Mouse (Mus musculus) neural tube, embryonic 13.5 days (tissue): ENCODE measurements around the gene Gm10217. TPM values are rescaled to one million over a fixed set of nuclear protein-coding genes. Genes with fewer than 3 reads are reported as not detected.
A peak's percentile ranks its signal among the peaks of the same experiment; 100 is the strongest.

Experiments used
- ATAC-seq: fragments of 200-750 bp; cut with Nextera tagmentation; 2 replicates; pipeline ENCODE4 v1.8.0; 2017; ENCODE audit warnings: low read depth, mild to moderate bottlenecking, moderate TSS enrichment, moderate library complexity
- H3K27ac ChIP-seq: fragments of 300-500 bp; sonication (generic); replicated peaks from 2 replicates; pipeline ENCODE4 v1.5.1; 2015; ENCODE audit warnings: moderate library complexity, mild to moderate bottlenecking, inconsistent platforms
- H3K27me3 ChIP-seq: fragments of 300-500 bp; sonication (generic); 2 replicates; pipeline ENCODE4 v1.6.1; 2015; ENCODE audit warnings: mild to moderate bottlenecking, inconsistent platforms
- H3K36me3 ChIP-seq: fragments of 300-500 bp; sonication (generic); 2 replicates; pipeline ENCODE4 v1.6.1; 2015; ENCODE audit warnings: mild to moderate bottlenecking, inconsistent platforms
- H3K4me1 ChIP-seq: fragments of 300-500 bp; sonication (generic); replicated peaks from 2 replicates; pipeline ENCODE4 v1.6.1; 2015; ENCODE audit warnings: inconsistent platforms
- H3K4me2 ChIP-seq: fragments of 300-500 bp; sonication (generic); 2 replicates; pipeline ENCODE4 v1.6.1; 2015; ENCODE audit warnings: inconsistent platforms, mild to moderate bottlenecking, moderate library complexity
- H3K4me3 ChIP-seq: fragments of 300-500 bp; sonication (generic); 2 replicates; pipeline ENCODE4 v1.5.1; 2015; ENCODE audit warnings: mild to moderate bottlenecking, inconsistent platforms
- H3K9ac ChIP-seq: fragments of 300-500 bp; sonication (generic); 2 replicates; pipeline ENCODE4 v1.6.1; 2015; ENCODE audit warnings: moderate library complexity, mild to moderate bottlenecking, inconsistent platforms
- H3K9me3 ChIP-seq: fragments of 300-500 bp; sonication (generic); 2 replicates; pipeline ENCODE4 v1.6.1; 2016; ENCODE audit warnings: inconsistent platforms
- WGBS: fragments of 180-500 bp; shearing (Covaris S2); methylation state at CpG from one replicate; pipeline ENCODE4 v1.1.7; 2015; 5-methylcytosine and 5-hydroxymethylcytosine counted together
- polyA plus RNA-seq: library from polyadenylated mRNA; unstranded; fragments of >200 nt; fragmentation: Nextera tagmentation; extraction: Ambion mirVana; gene quantifications from 2 replicates; pipeline ENCODE4 v1.2.1, GENCODE M21; 2015

Gene Gm10217
- not detected in 2 replicates for polyA plus RNA-seq

GRCm38 (mm10) chr8:9863951-9864350 lies at the start of gene Gm10217:
TSS of gene Gm10217 (plus strand) at chr8:9864251.
- Histone ChIP-seq H3K4me1 (no peaks in the 10 kb centered on the region), H3K9ac (no peak within 1 kb of the TSS), H3K9me3 (no peaks in the 10 kb centered on the region), H3K27me3 (no peaks in the 10 kb centered on the region; the same call in 1 of the 2 replicates), H3K4me3 (no peak within 1 kb of the TSS), H3K27ac (no peak within 1 kb of the TSS), H3K36me3 (no peaks in the 10 kb centered on the region), H3K4me2 (no peak within 1 kb of the TSS)
- WGBS = 88% methylated on average over 3 of the region's 3 CpGs
- ATAC-seq = no peak

- Histone ChIP-seq H3K36me3 (no peaks in the 10 kb centered on the region), H3K27ac (no peak overlapping the region), H3K9ac (no peak overlapping the region), H3K9me3 (no peaks in the 10 kb centered on the region), H3K4me3 (no peak overlapping the region), H3K4me1 (no peaks in the 10 kb centered on the region), H3K4me2 (no peak overlapping the region), H3K27me3 (no peaks in the 10 kb centered on the region)
- 82% methylated on average over 8 of the region's 8 CpGs for WGBS
- ATAC-seq = no peak
Measured at GRCm38 (mm10) chr8:9824770-9825169, 39.3 kb upstream of the Gm10217 start.

GRCm38 (mm10) chr8:9840257-9840656 lies 23.8 kb upstream of the Gm10217 start:
- Histone ChIP-seq H3K4me1 (no peaks in the 10 kb centered on the region), H3K4me2 (no peak overlapping the region), H3K9me3 (no peaks in the 10 kb centered on the region), H3K27me3 (no peaks in the 10 kb centered on the region), H3K36me3 (no peaks in the 10 kb centered on the region), H3K9ac (no peak overlapping the region), H3K27ac (no peak overlapping the region), H3K4me3 (no peak overlapping the region)
- no peak for ATAC-seq
- 92% methylated on average over 3 of the region's 3 CpGs for WGBS

- no peak overlapping the region for H3K4me3 ChIP-seq
- no peak overlapping the region for H3K27ac ChIP-seq
- no peak for ATAC-seq
- H3K4me2 ChIP-seq = no peak overlapping the region
- 14% methylated on average over 2 of the region's 2 CpGs for WGBS
- no peaks in the 10 kb centered on the region for H3K4me1 ChIP-seq
- no peaks in the 10 kb centered on the region for H3K36me3 ChIP-seq
- no peak overlapping the region for H3K9ac ChIP-seq
- H3K9me3 ChIP-seq = no peaks in the 10 kb centered on the region
- no peaks in the 10 kb centered on the region for H3K27me3 ChIP-seq
Measured at GRCm38 (mm10) chr8:9859286-9859685, 4.8 kb upstream of the Gm10217 start.

- Histone ChIP-seq H3K27ac (no peak overlapping the region), H3K36me3 (no peaks in the 10 kb centered on the region), H3K4me2 (no peak overlapping the region), H3K4me1 (no peaks in the 10 kb centered on the region), H3K4me3 (no peak overlapping the region), H3K9ac (no peak overlapping the region), H3K9me3 (no peaks in the 10 kb centered on the region), H3K27me3 (no peaks in the 10 kb centered on the region; the same call in 1 of the 2 replicates)
- ATAC-seq = no peak
- 77% methylated on average over 10 of the region's 10 CpGs for WGBS
Measured at GRCm38 (mm10) chr8:9860539-9861203, 3.4 kb upstream of the Gm10217 start.

GRCm38 (mm10) chr8:9865150-9865549 lies 1.1 kb downstream of the Gm10217 start:
- ATAC-seq = no peak
- no peaks in the 10 kb centered on the region; the same call in 1 of the 2 replicates for H3K27me3 ChIP-seq
- H3K27ac ChIP-seq = no peak overlapping the region
- WGBS = 91% methylated on average over 9 of the region's 9 CpGs
- H3K9ac ChIP-seq = no peak overlapping the region
- H3K4me3 ChIP-seq = no peak overlapping the region
- no peak overlapping the region for H3K4me2 ChIP-seq
- H3K36me3 ChIP-seq = no peaks in the 10 kb centered on the region
- H3K9me3 ChIP-seq = no peaks in the 10 kb centered on the region
- no peaks in the 10 kb centered on the region for H3K4me1 ChIP-seq

- H3K9ac ChIP-seq = no peak overlapping the region
- H3K27me3 ChIP-seq = no peaks in the 10 kb centered on the region; the same call in 1 of the 2 replicates
- no peaks in the 10 kb centered on the region for H3K36me3 ChIP-seq
- no peak overlapping the region for H3K4me2 ChIP-seq
- WGBS = 52% methylated on average over 3 of the region's 3 CpGs
- H3K4me1 ChIP-seq = no peaks in the 10 kb centered on the region
- H3K27ac ChIP-seq = no peak overlapping the region
- no peaks in the 10 kb centered on the region for H3K9me3 ChIP-seq
- no peak overlapping the region for H3K4me3 ChIP-seq
- ATAC-seq = no peak
Measured at GRCm38 (mm10) chr8:9868094-9868493, 4.0 kb downstream of the Gm10217 start.

GRCm38 (mm10) chr8:9876241-9876640 lies 12.2 kb downstream of the Gm10217 start:
- 81% methylated on average over 1 of the region's 1 CpGs for WGBS
- no peak for ATAC-seq

GRCm38 (mm10) chr8:9879921-9880320 lies 15.9 kb downstream of the Gm10217 start:
- no peak for ATAC-seq
- 73% methylated on average over 4 of the region's 4 CpGs for WGBS
- Histone ChIP-seq H3K27me3 (no peaks in the 10 kb centered on the region), H3K4me1 (peaks cover 10% of the 10 kb centered on the region; the same call in 1 of the 2 replicates), H3K9ac (no peak overlapping the region), H3K9me3 (no peaks in the 10 kb centered on the region), H3K4me2 (no peak overlapping the region), H3K36me3 (no peaks in the 10 kb centered on the region), H3K27ac (0 out of 2 replicates have a peak overlapping the region, but pooled peaks have one; percentile 6), H3K4me3 (no peak overlapping the region)

More at GRCm38 (mm10) chr8:9876241-9876640, 12.2 kb downstream of the Gm10217 start:
- Histone ChIP-seq H3K36me3 (no peaks in the 10 kb centered on the region), H3K27me3 (no peaks in the 10 kb centered on the region), H3K4me2 (no peak overlapping the region), H3K9me3 (no peaks in the 10 kb centered on the region), H3K27ac (no peak overlapping the region), H3K4me1 (peaks cover 10% of the 10 kb centered on the region; the same call in 1 of the 2 replicates), H3K4me3 (no peak overlapping the region), H3K9ac (no peak overlapping the region)

- no peak for ATAC-seq
- Histone ChIP-seq H3K27ac (no peak overlapping the region), H3K27me3 (no peaks in the 10 kb centered on the region), H3K9me3 (no peaks in the 10 kb centered on the region), H3K4me1 (no peaks in the 10 kb centered on the region), H3K36me3 (no peaks in the 10 kb centered on the region), H3K9ac (no peak overlapping the region), H3K4me2 (no peak overlapping the region), H3K4me3 (no peak overlapping the region)
- 45% methylated on average over 4 of the region's 4 CpGs for WGBS
Measured at GRCm38 (mm10) chr8:9886714-9887113, 22.7 kb downstream of the Gm10217 start.

GRCm38 (mm10) chr8:9899199-9899598 lies 35.1 kb downstream of the Gm10217 start:
- Histone ChIP-seq H3K36me3 (no peaks in the 10 kb centered on the region), H3K4me1 (no peaks in the 10 kb centered on the region), H3K9me3 (no peaks in the 10 kb centered on the region), H3K4me2 (no peak overlapping the region), H3K4me3 (no peak overlapping the region), H3K9ac (no peak overlapping the region), H3K27me3 (no peaks in the 10 kb centered on the region), H3K27ac (no peak overlapping the region)
- 86% methylated on average over 2 of the region's 2 CpGs for WGBS
- no peak; the same call in 1 of the 2 replicates for ATAC-seq

GRCm38 (mm10) chr8:9899673-9900072 lies 35.6 kb downstream of the Gm10217 start:
- H3K36me3 ChIP-seq = no peaks in the 10 kb centered on the region
- WGBS = 61% methylated on average over 3 of the region's 3 CpGs
- ATAC-seq = no peak

More at GRCm38 (mm10) chr8:9899673-9900072, 35.6 kb downstream of the Gm10217 start:
- Histone ChIP-seq H3K9me3 (no peaks in the 10 kb centered on the region), H3K4me2 (no peak overlapping the region), H3K27ac (no peak overlapping the region), H3K9ac (no peak overlapping the region), H3K4me3 (no peak overlapping the region), H3K27me3 (no peaks in the 10 kb centered on the region), H3K4me1 (no peaks in the 10 kb centered on the region)
